Mouse (Mus musculus) left cerebral cortex, adult 2 months (tissue): ENCODE data around the gene Naa40. TPM values are rescaled to one million over a fixed set of nuclear protein-coding genes. Genes with fewer than 3 reads are reported as not detected.

Experiments used
- DNase-seq, 2 experiments: peaks; one replicate each; pipeline ENCODE4 v3.0.0; 2021 to 2022; ENCODE audit warnings: low spot score in 2 of 2, mixed read lengths in 1 of 2; ENCODE audit errors: extremely low spot score in 1 of 2
- H3K27ac ChIP-seq: fragments of 200-600 bp; 2 replicates; pipeline ENCODE4 v1.8.1; 2022
- H3K4me3 ChIP-seq: fragments of 200-600 bp; 2 replicates; pipeline ENCODE4 v1.8.1; 2022
- CTCF ChIP-seq: fragments of 200-600 bp; IDR thresholded peaks from 2 replicates; pipeline ENCODE4 v1.8.1; 2022; ENCODE audit warnings: antibody characterized with exemption, mild to moderate bottlenecking, moderate library complexity
- intact Hi-C: fragments of 180-260 bp; cut with DNase I; formaldehyde crosslinking; loops from one replicate; pipeline ENCODE4 v1.15.1; 2025
- total RNA-seq, 2 experiments: library from RNA; stranded (reverse); gene quantifications; 2 replicates each; pipeline ENCODE4 v1.2.3; 2021

Gene Naa40
- total RNA-seq, 2 experiments from 2014 or later, result 35.7 to 37.4 TPM

- intact Hi-C loops, result no loop called here
- DNase-seq, result no peak
- TF ChIP-seq CTCF, result no peak
- no peak overlapping the region for H3K4me3 ChIP-seq
- H3K27ac ChIP-seq, result no peak overlapping the region
Measured at GRCm38 (mm10) chr19:7190986-7191385, 50.0 kb downstream of the Naa40 start.

GRCm38 (mm10) chr19:7189026-7189425, 52.0 kb downstream of the Naa40 start:
- no peak for TF ChIP-seq CTCF
- Histone ChIP-seq H3K27ac (no peak overlapping the region), H3K4me3 (no peak overlapping the region)
- DNase-seq, result no peak
- intact Hi-C loops, result no loop called here

GRCm38 (mm10) chr19:7187157-7187556, 53.8 kb downstream of the Naa40 start:
- Histone ChIP-seq H3K4me3 (no peak overlapping the region), H3K27ac (no peak overlapping the region)
- intact Hi-C loops, result no loop called here
- DNase-seq, result no peak
- no peak for TF ChIP-seq CTCF

- no peak overlapping the region for H3K4me3 ChIP-seq
- intact Hi-C loops, result no loop called here
Measured at GRCm38 (mm10) chr19:7185715-7186291, 55.2 kb downstream of the Naa40 start.

DNA sequence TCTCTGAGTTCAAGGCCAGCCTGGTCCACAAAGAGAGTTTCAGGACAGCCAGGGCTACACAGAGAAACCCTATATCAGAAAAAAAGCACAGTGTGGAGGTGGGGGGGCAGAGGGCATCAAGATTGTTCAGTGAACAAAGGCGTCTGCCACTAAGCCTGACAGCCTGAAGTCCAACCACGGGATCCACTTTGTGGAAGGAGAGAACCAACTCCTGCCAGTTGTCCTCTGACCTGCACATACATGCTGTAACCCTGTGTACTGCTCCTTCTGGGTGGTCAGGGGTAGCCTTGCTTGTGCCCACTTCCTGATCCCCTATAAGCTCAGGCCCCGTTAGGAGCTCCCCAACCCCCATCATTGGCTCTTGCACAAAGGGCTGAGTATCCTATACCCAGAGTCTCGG, 55.9 kb downstream of the Naa40 start:
- intact Hi-C loops, result no loop called here
- Histone ChIP-seq H3K4me3 (no peak overlapping the region), H3K27ac (no peak overlapping the region)
- no peak for DNase-seq
- no peak for TF ChIP-seq CTCF

More at GRCm38 (mm10) chr19:7185715-7186291, 55.2 kb downstream of the Naa40 start:
- TF ChIP-seq CTCF, result no peak
- DNase-seq, result no peak
- H3K27ac ChIP-seq, result no peak overlapping the region

- no peak overlapping the region for H3K27ac ChIP-seq
- H3K4me3 ChIP-seq, result no peak overlapping the region
- DNase-seq, result no peak
- TF ChIP-seq CTCF, result no peak
- intact Hi-C loops, result no loop called here
Measured at GRCm38 (mm10) chr19:7183419-7183818, 57.6 kb downstream of the Naa40 start.

GRCm38 (mm10) chr19:7182273-7182949, 58.6 kb downstream of the Naa40 start:
- H3K27ac ChIP-seq, result peak overlapping the region; percentile 16; the same call in 1 of the 2 replicates
- intact Hi-C loops, result no loop called here
- TF ChIP-seq CTCF, result no peak
- no peak overlapping the region for H3K4me3 ChIP-seq
- peak; percentile 71 to 74 for DNase-seq

DNA sequence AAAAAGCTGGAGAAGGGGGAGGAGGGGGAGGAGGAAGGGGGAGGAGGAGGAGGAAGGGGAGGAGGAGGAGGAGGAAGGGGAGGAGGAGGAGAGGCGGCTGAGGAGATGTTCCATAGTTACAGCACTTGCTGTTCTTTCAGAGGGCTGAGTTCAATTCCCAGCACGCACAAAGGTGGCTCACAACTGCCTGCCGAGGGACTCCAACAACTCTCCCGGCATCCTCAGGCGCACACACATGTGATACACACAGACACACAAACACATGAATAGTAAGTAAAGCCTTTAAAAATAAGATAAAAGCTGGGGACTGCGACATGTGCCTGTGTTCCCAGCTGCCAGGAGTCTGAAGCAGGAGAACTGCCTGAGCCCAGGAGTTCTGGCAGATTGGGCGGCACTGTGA, 59.5 kb downstream of the Naa40 start:
- no peak for DNase-seq
- intact Hi-C loops, result no loop called here
- H3K27ac ChIP-seq, result peak overlapping the region; percentile 16; the same call in 1 of the 2 replicates
- no peak overlapping the region for H3K4me3 ChIP-seq
- no peak for TF ChIP-seq CTCF

DNA sequence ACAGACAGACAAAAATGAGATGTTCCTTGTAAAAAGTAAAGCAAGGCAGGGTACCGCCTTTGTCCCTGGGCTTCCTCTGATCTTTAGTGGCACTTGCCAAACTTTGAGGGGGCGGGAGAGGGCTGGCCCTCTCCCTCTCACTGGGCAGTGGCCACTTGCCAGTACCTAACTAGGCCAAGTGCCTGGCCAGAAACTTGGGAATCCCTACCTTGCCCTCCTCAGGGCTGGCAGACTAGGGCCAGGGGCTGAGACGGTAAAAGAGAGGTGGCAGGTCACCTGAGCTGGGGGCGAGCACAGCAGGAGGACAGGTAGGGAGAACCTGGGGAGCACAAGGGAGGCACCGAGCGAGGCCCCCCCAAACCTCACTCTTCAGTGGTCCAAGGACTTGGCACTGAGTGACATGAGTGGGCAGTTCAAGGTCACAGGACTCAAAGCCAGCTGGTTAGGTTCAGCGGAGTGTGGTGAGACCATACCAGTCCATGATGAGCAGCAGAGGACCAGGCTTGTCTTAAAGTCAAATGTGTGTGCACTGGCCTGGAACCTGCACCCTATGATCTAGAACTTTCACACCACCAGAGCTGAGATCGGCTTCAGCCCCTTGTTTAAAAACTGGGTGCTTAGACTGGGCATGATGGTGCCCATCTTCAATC, 60.1 kb downstream of the Naa40 start:
- H3K27ac ChIP-seq, result no peak overlapping the region; the same call in 1 of the 2 replicates
- TF ChIP-seq CTCF, result no peak
- H3K4me3 ChIP-seq, result no peak overlapping the region
- no peak for DNase-seq
- intact Hi-C loops, result no loop called here

DNA sequence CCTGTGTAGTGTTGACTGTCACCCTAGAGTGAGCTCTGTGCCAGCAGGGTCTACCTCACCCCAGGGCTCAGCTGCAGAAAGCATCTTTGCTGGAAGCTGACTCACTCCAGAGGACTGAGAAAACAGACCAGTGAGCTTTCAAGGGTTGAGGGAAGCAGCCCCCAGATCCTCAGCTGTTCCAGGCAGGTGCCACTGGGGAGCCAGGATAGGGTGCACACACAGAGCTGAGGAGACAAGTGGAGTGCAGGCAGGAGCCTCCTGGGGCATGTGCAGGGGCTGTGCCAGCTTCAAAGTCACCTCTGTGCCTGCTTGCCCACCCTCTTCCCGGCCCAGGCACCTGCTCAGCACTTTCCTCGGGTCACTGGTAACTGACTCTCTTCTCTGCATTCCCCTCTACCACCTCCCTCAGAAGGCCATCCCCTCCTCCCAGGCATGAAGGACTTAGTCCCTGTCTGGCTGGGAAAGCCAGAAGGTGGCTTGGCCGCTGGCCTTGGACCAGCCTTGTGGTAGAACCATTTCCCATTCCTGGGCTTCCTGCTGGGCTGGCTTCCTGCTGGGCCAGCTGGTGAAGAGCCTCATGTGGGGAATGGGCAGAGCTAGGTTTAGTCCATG, 62.0 kb downstream of the Naa40 start:
- TF ChIP-seq CTCF, result no peak
- intact Hi-C loops, result no loop called here
- Histone ChIP-seq H3K27ac (no peak overlapping the region), H3K4me3 (no peak overlapping the region)
- no peak for DNase-seq

- DNase-seq, result no peak
- intact Hi-C loops, result no loop called here
- H3K27ac ChIP-seq, result no peak overlapping the region
- TF ChIP-seq CTCF, result no peak
- no peak overlapping the region for H3K4me3 ChIP-seq
Measured at GRCm38 (mm10) chr19:7177804-7178511, 63.0 kb downstream of the Naa40 start.
